Mouse (Mus musculus) CD8-positive naive resting alpha-beta T cell, adult 2 months (primary cell): Measurements from ENCODE around the gene B4galnt4.

Experiments used
- DNase-seq, 2 experiments: peaks; one replicate each; pipeline ENCODE4 v3.0.0; 2022; ENCODE audit warnings: low read depth in 2 of 2, low spot score in 2 of 2

The B4galnt4 gene

GRCm38 (mm10) chr7:141119487-141119886, 58.6 kb downstream of the B4galnt4 start:
- no peak for DNase-seq

- DNase-seq: no peak
Measured at GRCm38 (mm10) chr7:141120605-141121004, 59.7 kb downstream of the B4galnt4 start.

- no peak for DNase-seq
Measured at GRCm38 (mm10) chr7:141121051-141121531, 60.2 kb downstream of the B4galnt4 start.
